Mouse (Mus musculus): ENCODE results near the gene Psmc2. TPM values are rescaled to one million over a fixed set of nuclear protein-coding genes. Genes with fewer than 3 reads are reported as not detected.

The Psmc2 gene
- total and polyA plus RNA-seq, 3 experiments: 33.7 to 97.5 (median 87.3) TPM

- Histone ChIP-seq H3K4me3 (no peak overlapping the region), H3K36me3 (ENCODE audit: control insufficient read depth, insufficient read depth, low read length) (no peaks in the 10 kb centered on the region), H3K27me3 (ENCODE audit: control insufficient read depth, insufficient read depth, low read length) (no peaks in the 10 kb centered on the region), H3K4me1 (ENCODE audit: control insufficient read depth, insufficient read depth, low read length) (no peaks in the 10 kb centered on the region), H3K79me2 (replicated peaks; ENCODE audit: control insufficient read depth, insufficient read depth, low read length) (no peaks in the 10 kb centered on the region), H3K27ac (no peak overlapping the region), H3K9ac (ENCODE audit: low read depth, low read length) (no peak overlapping the region)
- DNase-seq: no peak
- intact Hi-C loops (cut with DNase I): no loop called here
- 72% methylated on average over 10 of the region's 10 CpGs for WGBS
- TF ChIP-seq EP300 (IDR thresholded peaks at IDR 0.05; ENCODE audit: insufficient read depth, low read depth, low read length) (no peak), CTCF (IDR thresholded peaks at IDR 0.05) (no peak), POLR2A (IDR thresholded peaks at IDR 0.05; ENCODE audit: insufficient read depth, low read depth, low read length) (no peak)
Observed at GRCm38 (mm10) chr5:21810924-21811323, 25.8 kb downstream of the Psmc2 start.

DNA sequence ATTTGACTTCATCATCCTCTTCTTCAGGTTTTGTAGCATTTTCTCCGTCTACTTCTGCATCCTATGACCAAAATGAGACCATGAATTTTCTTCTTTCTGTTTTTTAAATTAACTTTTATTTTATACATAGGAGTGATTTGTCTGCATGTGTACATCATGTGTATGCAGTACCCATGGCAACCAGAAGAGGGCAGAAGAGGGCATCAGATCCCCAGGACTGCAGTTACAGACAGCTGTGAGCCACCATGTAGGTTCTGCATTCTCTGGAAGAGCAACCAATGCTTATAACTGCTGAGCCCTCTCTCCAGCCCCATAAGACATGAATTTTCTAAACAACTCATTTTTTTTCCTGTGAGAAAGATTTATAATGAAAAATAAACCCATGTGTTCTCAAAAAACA, 28.9 kb downstream of the Psmc2 start:
- 71% methylated on average over 1 of the region's 1 CpGs for WGBS
- Histone ChIP-seq H3K79me2 (replicated peaks; ENCODE audit: control insufficient read depth, insufficient read depth, low read length) (no peaks in the 10 kb centered on the region), H3K27ac (no peak overlapping the region), H3K9ac (ENCODE audit: low read depth, low read length) (no peak overlapping the region), H3K36me3 (ENCODE audit: control insufficient read depth, insufficient read depth, low read length) (no peaks in the 10 kb centered on the region), H3K4me1 (ENCODE audit: control insufficient read depth, insufficient read depth, low read length) (no peaks in the 10 kb centered on the region), H3K27me3 (ENCODE audit: control insufficient read depth, insufficient read depth, low read length) (no peaks in the 10 kb centered on the region), H3K4me3 (no peak overlapping the region)
- peak; percentile 63 for TF ChIP-seq CTCF (IDR thresholded peaks at IDR 0.05)
- no peak for TF ChIP-seq POLR2A (IDR thresholded peaks at IDR 0.05; ENCODE audit: insufficient read depth, low read depth, low read length)
- intact Hi-C loops (cut with DNase I): no loop called here
- DNase-seq: no peak

DNA sequence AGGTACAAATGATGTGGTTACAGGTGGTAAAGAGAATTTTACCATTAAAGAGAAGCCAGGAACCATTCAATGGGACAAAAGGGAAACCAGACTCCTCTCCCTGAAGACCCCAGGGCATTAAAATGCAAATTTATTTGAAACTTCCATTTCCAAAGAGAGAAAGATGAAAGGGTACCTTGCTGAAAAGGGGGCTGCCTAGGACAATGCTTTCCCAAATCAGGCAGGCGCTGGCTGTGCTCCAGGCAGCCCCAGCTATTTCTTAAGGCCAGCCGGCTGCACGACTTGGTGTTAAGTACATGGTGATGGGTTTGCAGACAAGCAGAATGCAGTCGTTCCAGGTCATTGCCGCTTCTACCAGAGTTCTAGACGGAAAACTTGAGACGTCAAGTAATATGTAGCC, 41.3 kb downstream of the Psmc2 start:
- H3K4me3 ChIP-seq: no peak overlapping the region
- no peaks in the 10 kb centered on the region for H3K79me2 ChIP-seq (replicated peaks; ENCODE audit: control insufficient read depth, insufficient read depth, low read length)
- H3K9ac ChIP-seq (ENCODE audit: low read depth, low read length): no peak overlapping the region
- TF ChIP-seq CTCF (IDR thresholded peaks at IDR 0.05) (no peak), EP300 (IDR thresholded peaks at IDR 0.05; ENCODE audit: insufficient read depth, low read depth, low read length) (no peak)
- H3K27ac ChIP-seq: no peak overlapping the region
- DNase-seq: no peak
- H3K4me1 ChIP-seq (ENCODE audit: control insufficient read depth, insufficient read depth, low read length): no peaks in the 10 kb centered on the region
- intact Hi-C loops (cut with DNase I): no loop called here
- WGBS: 60% methylated on average over 7 of the region's 7 CpGs
- no peaks in the 10 kb centered on the region for H3K27me3 ChIP-seq (ENCODE audit: control insufficient read depth, insufficient read depth, low read length)
- no peaks in the 10 kb centered on the region for H3K36me3 ChIP-seq (ENCODE audit: control insufficient read depth, insufficient read depth, low read length)

GRCm38 (mm10) chr5:21827643-21828042, 42.6 kb downstream of the Psmc2 start:
- intact Hi-C loops (cut with DNase I): no loop called here
- Histone ChIP-seq H3K9ac (ENCODE audit: low read depth, low read length) (no peak overlapping the region), H3K79me2 (replicated peaks; ENCODE audit: control insufficient read depth, insufficient read depth, low read length) (no peaks in the 10 kb centered on the region), H3K4me3 (no peak overlapping the region), H3K27me3 (ENCODE audit: control insufficient read depth, insufficient read depth, low read length) (no peaks in the 10 kb centered on the region), H3K36me3 (ENCODE audit: control insufficient read depth, insufficient read depth, low read length) (no peaks in the 10 kb centered on the region), H3K4me1 (ENCODE audit: control insufficient read depth, insufficient read depth, low read length) (no peaks in the 10 kb centered on the region), H3K27ac (no peak overlapping the region)
- 10% methylated on average over 4 of the region's 6 CpGs for WGBS
- no peak for TF ChIP-seq EP300 (IDR thresholded peaks at IDR 0.05; ENCODE audit: insufficient read depth, low read depth, low read length)
- no peak for TF ChIP-seq CTCF (IDR thresholded peaks at IDR 0.05)
- no peak for TF ChIP-seq POLR2A (IDR thresholded peaks at IDR 0.05; ENCODE audit: insufficient read depth, low read depth, low read length)
- DNase-seq: no peak

GRCm38 (mm10) chr5:21828855-21829254, 43.8 kb downstream of the Psmc2 start:
- H3K79me2 ChIP-seq (replicated peaks; ENCODE audit: control insufficient read depth, insufficient read depth, low read length): no peaks in the 10 kb centered on the region
- intact Hi-C loops (cut with DNase I): no loop called here
- H3K4me1 ChIP-seq (ENCODE audit: control insufficient read depth, insufficient read depth, low read length): no peaks in the 10 kb centered on the region
- H3K4me3 ChIP-seq: no peak overlapping the region
- TF ChIP-seq POLR2A (IDR thresholded peaks at IDR 0.05; ENCODE audit: insufficient read depth, low read depth, low read length) (no peak), CTCF (IDR thresholded peaks at IDR 0.05) (no peak), EP300 (IDR thresholded peaks at IDR 0.05; ENCODE audit: insufficient read depth, low read depth, low read length) (no peak)
- no peak overlapping the region for H3K9ac ChIP-seq (ENCODE audit: low read depth, low read length)
- no peaks in the 10 kb centered on the region for H3K36me3 ChIP-seq (ENCODE audit: control insufficient read depth, insufficient read depth, low read length)
- H3K27me3 ChIP-seq (ENCODE audit: control insufficient read depth, insufficient read depth, low read length): no peaks in the 10 kb centered on the region
- no peak for DNase-seq
- WGBS: 53% methylated on average over 4 of the region's 4 CpGs
- H3K27ac ChIP-seq: no peak overlapping the region

DNA sequence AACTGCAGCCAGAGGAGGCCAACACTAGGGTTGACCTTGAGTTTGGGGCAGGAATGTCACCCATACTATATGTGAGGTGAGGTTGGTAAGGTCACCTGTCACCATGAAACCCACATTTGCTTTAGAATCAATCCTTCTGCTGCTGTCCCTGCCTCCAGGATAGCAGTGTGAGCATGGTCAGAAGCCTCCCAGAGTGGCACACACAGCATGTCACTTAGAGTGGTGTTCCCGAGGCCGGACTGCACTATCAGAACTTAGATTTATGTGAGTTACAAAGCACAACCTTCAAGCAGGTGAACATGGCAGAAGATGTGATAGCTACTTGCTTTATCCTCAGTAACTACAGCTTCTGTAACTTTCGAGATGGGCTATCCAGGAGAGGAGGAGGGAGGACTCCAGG, 46.7 kb downstream of the Psmc2 start:
- Histone ChIP-seq H3K79me2 (replicated peaks; ENCODE audit: control insufficient read depth, insufficient read depth, low read length) (no peaks in the 10 kb centered on the region), H3K36me3 (ENCODE audit: control insufficient read depth, insufficient read depth, low read length) (no peaks in the 10 kb centered on the region), H3K27ac (no peak overlapping the region), H3K4me1 (ENCODE audit: control insufficient read depth, insufficient read depth, low read length) (no peaks in the 10 kb centered on the region), H3K9ac (ENCODE audit: low read depth, low read length) (no peak overlapping the region), H3K27me3 (ENCODE audit: control insufficient read depth, insufficient read depth, low read length) (no peaks in the 10 kb centered on the region), H3K4me3 (no peak overlapping the region)
- DNase-seq: no peak
- intact Hi-C loops (cut with DNase I): no loop called here
- WGBS: 67% methylated on average over 3 of the region's 3 CpGs
- TF ChIP-seq EP300 (IDR thresholded peaks at IDR 0.05; ENCODE audit: insufficient read depth, low read depth, low read length) (no peak), CTCF (IDR thresholded peaks at IDR 0.05) (no peak), POLR2A (IDR thresholded peaks at IDR 0.05; ENCODE audit: insufficient read depth, low read depth, low read length) (no peak)

All from heart, adult 2 months (tissue).